Mouse (Mus musculus) ES-Bruce4 (cell line): Measurements from ENCODE around the gene Atp6v0d1.

Source experiments
- CTCF ChIP-seq: IDR thresholded peaks from one replicate; pipeline ENCODE4 v1.8.1; 2011; ENCODE audit warnings: low read depth, low read length
- POLR2A ChIP-seq: IDR thresholded peaks from one replicate; pipeline ENCODE4 v1.8.1; 2011; ENCODE audit warnings: low read length; ENCODE audit not compliant: insufficient read depth

GRCm38 (mm10) chr8:105611836-105612235 is 46.0 kb upstream of the Atp6v0d1 start:
- TF ChIP-seq CTCF (no peak), POLR2A (no peak)
